Mouse (Mus musculus): ENCODE results near the gene Ttll11. TPM values are rescaled to one million over a fixed set of nuclear protein-coding genes. Genes with fewer than 3 reads are reported as not detected.

Gene Ttll11
- 1.2 TPM in 2 replicates for polyA plus RNA-seq (2014; fragmentation: Nextera tagmentation; extraction: Ambion mirVana)

GRCm38 (mm10) chr2:35979644-35980021 lies at the start of gene Ttll11:
Gene Ttll11 (minus strand): TSS chr2:35979913.
- H3K36me3 ChIP-seq (ENCODE audit: insufficient read depth): no peaks in the 10 kb centered on the region
- peak within 1 kb of the TSS; percentile 67 for H3K27ac ChIP-seq (ENCODE audit: low read depth)
- DNase-seq (peak; percentile 94), ATAC-seq (ENCODE audit: insufficient read depth) (peak; percentile 95)
- TF ChIP-seq CTCF (IDR thresholded peaks at IDR 0.05; ENCODE audit: low read depth): no peak
- under 1% methylated on average over 42 of the region's 42 CpGs for WGBS
- H3K4me2 ChIP-seq: peak within 1 kb of the TSS; percentile 88
- no peaks in the 10 kb centered on the region for H3K27me3 ChIP-seq (ENCODE audit: insufficient read depth, low read length)
- H3K4me1 ChIP-seq (ENCODE audit: insufficient read depth): peaks cover 17% of the 10 kb centered on the region
- H3K4me3 ChIP-seq (ENCODE audit: low read depth, low read length): peak within 1 kb of the TSS; percentile 90
- no peaks in the 10 kb centered on the region for H3K9me3 ChIP-seq (ENCODE audit: low read depth, low read length)
- peak within 1 kb of the TSS; percentile 84 for H3K9ac ChIP-seq

DNA sequence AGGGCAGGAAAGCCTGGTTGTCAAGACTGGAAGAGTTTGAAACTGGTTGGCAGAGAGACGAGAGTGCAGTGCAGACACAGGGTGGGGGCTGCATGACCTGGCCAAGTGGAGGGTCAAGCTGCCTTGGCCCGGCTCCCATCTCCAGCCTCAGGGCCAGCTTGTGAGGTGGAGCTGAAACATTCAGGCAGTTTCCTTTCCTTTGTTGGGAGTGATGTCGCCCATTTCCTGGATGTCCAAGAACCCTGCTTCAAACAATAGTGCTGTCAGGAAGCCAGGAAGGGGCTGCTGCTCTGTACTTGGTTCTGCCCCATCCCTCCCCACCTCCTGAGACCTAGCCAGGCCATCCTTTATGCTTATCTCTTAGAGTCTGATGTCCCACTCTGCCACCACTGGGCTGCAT lies 43.6 kb upstream of the Ttll11 start:
- Histone ChIP-seq H3K9ac (no peak overlapping the region), H3K4me2 (no peak overlapping the region), H3K27ac (ENCODE audit: low read depth) (no peak overlapping the region), H3K27me3 (ENCODE audit: insufficient read depth, low read length) (0 out of 2 replicates have a peak, but pooled peaks cover 2% of the 10 kb centered on the region), H3K4me3 (ENCODE audit: low read depth, low read length) (no peak overlapping the region), H3K9me3 (ENCODE audit: low read depth, low read length) (no peaks in the 10 kb centered on the region), H3K36me3 (ENCODE audit: insufficient read depth) (no peaks in the 10 kb centered on the region), H3K4me1 (ENCODE audit: insufficient read depth) (no peaks in the 10 kb centered on the region)
- TF ChIP-seq CTCF (IDR thresholded peaks at IDR 0.05; ENCODE audit: low read depth): no peak
- 44% methylated on average over 3 of the region's 3 CpGs for WGBS
- ATAC-seq (ENCODE audit: insufficient read depth) (peak; percentile 72; the same call in 1 of the 2 replicates), DNase-seq (peak; percentile 65)

DNA sequence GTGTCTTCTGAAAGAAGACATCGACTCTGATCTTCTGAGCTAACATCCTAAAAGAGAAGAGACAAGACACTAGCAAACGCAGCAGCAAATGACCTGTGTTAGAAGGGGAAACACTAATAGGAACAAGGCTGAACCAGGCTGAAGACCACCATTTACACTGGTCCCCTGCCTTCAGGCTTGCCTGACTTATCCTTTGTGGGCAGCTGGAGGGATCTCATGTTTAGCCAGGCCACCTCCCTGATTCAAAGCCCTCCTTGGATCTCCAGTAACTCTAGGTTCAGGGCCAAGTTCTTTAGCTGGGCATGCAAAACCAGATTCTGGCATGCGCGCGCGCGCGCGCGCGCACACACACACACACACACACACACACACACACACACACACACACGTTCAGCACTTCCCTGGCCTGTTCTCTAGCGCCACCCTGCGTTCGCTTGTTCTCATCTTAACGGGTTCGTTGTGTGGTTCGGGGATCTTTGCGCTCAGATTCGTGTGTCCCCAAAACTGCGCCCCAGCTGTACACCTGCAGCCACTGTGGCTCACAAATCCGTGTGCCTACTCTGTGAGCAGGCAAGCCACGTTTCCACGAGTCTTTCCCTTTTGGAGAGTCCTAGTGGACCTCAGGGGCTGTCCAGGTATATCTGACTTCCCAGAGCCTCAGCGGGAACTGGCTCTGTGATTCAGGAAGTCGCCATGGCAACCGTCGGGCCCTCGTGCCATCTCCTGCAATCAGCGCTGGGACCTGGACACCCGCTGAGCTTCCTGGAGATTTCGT lies 41.9 kb upstream of the Ttll11 start:
- ATAC-seq (ENCODE audit: insufficient read depth): peak; percentile 59; the same call in 1 of the 2 replicates
- TF ChIP-seq CTCF (IDR thresholded peaks at IDR 0.05; ENCODE audit: low read depth): peak; percentile 86
- H3K36me3 ChIP-seq (ENCODE audit: insufficient read depth): no peaks in the 10 kb centered on the region
- H3K4me2 ChIP-seq: peak overlapping the region; percentile 54
- H3K27me3 ChIP-seq (ENCODE audit: insufficient read depth, low read length): 0 out of 2 replicates have a peak, but pooled peaks cover 2% of the 10 kb centered on the region
- H3K9ac ChIP-seq: no peak overlapping the region; the same call in 1 of the 2 replicates
- H3K27ac ChIP-seq (ENCODE audit: low read depth): no peak overlapping the region
- peak; percentile 85 for DNase-seq
- H3K4me3 ChIP-seq (ENCODE audit: low read depth, low read length): peak overlapping the region; percentile 15; the same call in 1 of the 2 replicates
- no peaks in the 10 kb centered on the region for H3K9me3 ChIP-seq (ENCODE audit: low read depth, low read length)
- no peaks in the 10 kb centered on the region for H3K4me1 ChIP-seq (ENCODE audit: insufficient read depth)
- 10% methylated on average over 32 of the region's 32 CpGs for WGBS

- Histone ChIP-seq H3K4me3 (ENCODE audit: low read depth, low read length) (no peak overlapping the region), H3K36me3 (ENCODE audit: insufficient read depth) (no peaks in the 10 kb centered on the region), H3K4me2 (no peak overlapping the region), H3K9ac (no peak overlapping the region), H3K4me1 (ENCODE audit: insufficient read depth) (no peaks in the 10 kb centered on the region; the same call in 1 of the 2 replicates), H3K27ac (ENCODE audit: low read depth) (no peak overlapping the region; the same call in 1 of the 2 replicates), H3K9me3 (ENCODE audit: low read depth, low read length) (no peaks in the 10 kb centered on the region), H3K27me3 (ENCODE audit: insufficient read depth, low read length) (peaks cover 9% of the 10 kb centered on the region)
- ATAC-seq (ENCODE audit: insufficient read depth): 0 out of 2 replicates have a peak, but pooled peaks have one; percentile 52
- WGBS: 34% methylated on average over 12 of the region's 12 CpGs
- peak; percentile 39 for DNase-seq
- TF ChIP-seq CTCF (IDR thresholded peaks at IDR 0.05; ENCODE audit: low read depth): no peak
These were observed 33.3 kb upstream of the Ttll11 start for GRCm38 (mm10) chr2:36013010-36013409.

DNA sequence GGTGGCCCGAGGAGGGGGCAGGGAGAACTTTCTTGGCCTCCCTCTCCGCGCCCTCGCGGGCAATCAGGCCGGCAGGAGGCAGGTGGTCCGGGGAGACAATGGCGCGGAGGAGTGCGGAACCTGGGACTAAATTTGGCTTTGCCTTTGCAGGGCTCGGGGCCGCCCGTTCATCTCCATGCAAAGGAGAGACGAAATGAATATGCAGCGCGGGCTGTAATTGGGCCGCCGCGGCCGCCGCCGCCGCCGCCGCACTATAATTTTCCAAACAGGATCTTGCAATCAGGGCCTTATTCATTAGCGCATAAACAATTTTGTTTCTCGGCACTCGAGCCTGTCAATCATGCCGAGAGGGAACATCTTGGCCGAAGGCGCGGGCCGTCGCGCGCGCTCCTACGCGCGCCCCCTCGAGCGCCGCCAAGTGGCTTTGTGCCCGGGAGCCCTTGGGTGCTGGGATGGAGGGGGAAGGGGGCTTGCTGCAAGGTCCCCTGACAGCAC lies 31.7 kb upstream of the Ttll11 start:
- no peak for TF ChIP-seq CTCF (IDR thresholded peaks at IDR 0.05; ENCODE audit: low read depth)
- WGBS: under 1% methylated on average over 44 of the region's 44 CpGs
- ATAC-seq (ENCODE audit: insufficient read depth) (peak; percentile 41; the same call in 1 of the 2 replicates), DNase-seq (peak; percentile 60)
- peak overlapping the region; percentile 32 for H3K4me3 ChIP-seq (ENCODE audit: low read depth, low read length)
- H3K27ac ChIP-seq (ENCODE audit: low read depth): no peak overlapping the region
- H3K9ac ChIP-seq: peak overlapping the region; percentile 53
- H3K27me3 ChIP-seq (ENCODE audit: insufficient read depth, low read length): peaks cover 9% of the 10 kb centered on the region
- H3K4me1 ChIP-seq (ENCODE audit: insufficient read depth): no peaks in the 10 kb centered on the region; the same call in 1 of the 2 replicates
- H3K36me3 ChIP-seq (ENCODE audit: insufficient read depth): no peaks in the 10 kb centered on the region
- H3K9me3 ChIP-seq (ENCODE audit: low read depth, low read length): no peaks in the 10 kb centered on the region
- H3K4me2 ChIP-seq: peak overlapping the region; percentile 64

DNA sequence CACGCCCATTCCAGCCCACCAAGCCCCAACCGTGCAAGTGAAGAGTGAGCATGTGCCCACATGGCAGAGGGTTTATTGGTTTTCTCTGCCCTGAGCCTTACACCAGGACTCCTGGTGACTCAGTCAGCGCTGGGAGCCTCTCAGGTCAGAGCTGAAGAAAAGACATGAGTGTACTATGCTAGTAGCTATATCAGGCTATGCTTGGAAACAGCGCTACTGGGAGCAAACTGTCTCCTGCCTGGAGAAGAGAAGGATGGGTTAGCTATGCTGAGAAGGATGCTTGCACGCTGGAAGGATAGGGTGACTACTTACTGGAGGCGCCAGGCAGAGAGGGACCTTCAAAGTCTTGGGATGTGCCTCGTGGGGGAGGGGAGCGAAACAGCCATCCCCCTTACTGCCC lies 30.9 kb upstream of the Ttll11 start:
- WGBS: 46% methylated on average over 8 of the region's 8 CpGs
- no peak overlapping the region for H3K9ac ChIP-seq
- DNase-seq (no peak), ATAC-seq (ENCODE audit: insufficient read depth) (no peak)
- no peak overlapping the region for H3K4me3 ChIP-seq (ENCODE audit: low read depth, low read length)
- H3K36me3 ChIP-seq (ENCODE audit: insufficient read depth): no peaks in the 10 kb centered on the region
- peaks cover 9% of the 10 kb centered on the region for H3K27me3 ChIP-seq (ENCODE audit: insufficient read depth, low read length)
- H3K4me2 ChIP-seq: peak overlapping the region; percentile 64; the same call in 1 of the 2 replicates
- no peaks in the 10 kb centered on the region for H3K9me3 ChIP-seq (ENCODE audit: low read depth, low read length)
- H3K27ac ChIP-seq (ENCODE audit: low read depth): no peak overlapping the region
- H3K4me1 ChIP-seq (ENCODE audit: insufficient read depth): no peaks in the 10 kb centered on the region; the same call in 1 of the 2 replicates
- no peak for TF ChIP-seq CTCF (IDR thresholded peaks at IDR 0.05; ENCODE audit: low read depth)

- peaks cover 9% of the 10 kb centered on the region for H3K27me3 ChIP-seq (ENCODE audit: insufficient read depth, low read length)
- no peak overlapping the region for H3K4me3 ChIP-seq (ENCODE audit: low read depth, low read length)
- H3K9me3 ChIP-seq (ENCODE audit: low read depth, low read length): no peaks in the 10 kb centered on the region
- TF ChIP-seq CTCF (IDR thresholded peaks at IDR 0.05; ENCODE audit: low read depth): peak; percentile 85
- H3K4me1 ChIP-seq (ENCODE audit: insufficient read depth): no peaks in the 10 kb centered on the region; the same call in 1 of the 2 replicates
- 23% methylated on average over 4 of the region's 4 CpGs for WGBS
- H3K27ac ChIP-seq (ENCODE audit: low read depth): no peak overlapping the region
- no peak overlapping the region for H3K4me2 ChIP-seq
- peak; percentile 91 for DNase-seq
- peak; percentile 41 for ATAC-seq (ENCODE audit: insufficient read depth)
- no peak overlapping the region for H3K9ac ChIP-seq
- H3K36me3 ChIP-seq (ENCODE audit: insufficient read depth): no peaks in the 10 kb centered on the region
These were observed 29.7 kb upstream of the Ttll11 start for GRCm38 (mm10) chr2:36009386-36009785.
